Mouse (Mus musculus): ENCODE data around the gene Dppa3. TPM values are rescaled to one million over a fixed set of nuclear protein-coding genes. Genes with fewer than 3 reads are reported as not detected.

Gene Dppa3
- total RNA-seq (2021), result not detected

- DNase-seq, result no peak
Observed at GRCm38 (mm10) chr6:122626110-122626509, at the start of gene Dppa3. TSS of gene Dppa3 (plus strand) at chr6:122626410.

- DNase-seq, result no peak
Observed at GRCm38 (mm10) chr6:122577030-122577429, 49.2 kb upstream of the Dppa3 start.

GRCm38 (mm10) chr6:122579086-122579485 is 47.1 kb upstream of the Dppa3 start:
- DNase-seq, result no peak

GRCm38 (mm10) chr6:122591027-122591758 is 35.0 kb upstream of the Dppa3 start:
- DNase-seq, result no peak

- no peak for DNase-seq
Observed at GRCm38 (mm10) chr6:122592905-122593304, 33.3 kb upstream of the Dppa3 start.

- DNase-seq, result peak in 1 of 2 experiments; percentile 9
Observed at GRCm38 (mm10) chr6:122595637-122596036, 30.6 kb upstream of the Dppa3 start.

GRCm38 (mm10) chr6:122596608-122597007 is 29.6 kb upstream of the Dppa3 start:
- no peak for DNase-seq

- DNase-seq, result no peak
Observed at GRCm38 (mm10) chr6:122598014-122598413, 28.2 kb upstream of the Dppa3 start.

- no peak for DNase-seq
Observed at GRCm38 (mm10) chr6:122598436-122598835, 27.8 kb upstream of the Dppa3 start.

- DNase-seq, result no peak
Observed at GRCm38 (mm10) chr6:122599054-122599737, 27.0 kb upstream of the Dppa3 start.

- no peak for DNase-seq
Observed at GRCm38 (mm10) chr6:122600066-122600646, 26.1 kb upstream of the Dppa3 start.

GRCm38 (mm10) chr6:122601031-122601430 is 25.2 kb upstream of the Dppa3 start:
- DNase-seq, result no peak

- DNase-seq, result no peak
Observed at GRCm38 (mm10) chr6:122601615-122602014, 24.6 kb upstream of the Dppa3 start.

GRCm38 (mm10) chr6:122602242-122602991 is 23.8 kb upstream of the Dppa3 start, which contains the start of gene Apobec1:
TSS of gene Apobec1 (minus strand) at chr6:122602444.
- peak; percentile 12 for DNase-seq

GRCm38 (mm10) chr6:122602992-122603322 is 23.3 kb upstream of the Dppa3 start:
- DNase-seq, result no peak

- DNase-seq, result no peak
Observed at GRCm38 (mm10) chr6:122604260-122604659, 21.9 kb upstream of the Dppa3 start.

- no peak for DNase-seq
Observed at GRCm38 (mm10) chr6:122605483-122605882, 20.7 kb upstream of the Dppa3 start.

GRCm38 (mm10) chr6:122606661-122607060 is 19.5 kb upstream of the Dppa3 start:
- no peak for DNase-seq

GRCm38 (mm10) chr6:122607700-122608099 is 18.5 kb upstream of the Dppa3 start:
- DNase-seq, result no peak

- DNase-seq, result no peak
Observed at GRCm38 (mm10) chr6:122608434-122609376, 17.5 kb upstream of the Dppa3 start.

- DNase-seq, result no peak
Observed at GRCm38 (mm10) chr6:122609377-122609728, 16.9 kb upstream of the Dppa3 start.

GRCm38 (mm10) chr6:122609771-122610170 is 16.4 kb upstream of the Dppa3 start, which contains the start of gene Gdf3:
TSS of gene Gdf3 (minus strand) at chr6:122610087.
- no peak for DNase-seq

Measured in layer of hippocampus, postnatal 36 days (tissue).